Mouse (Mus musculus) cerebellum, adult 2 months (tissue): ENCODE data around the gene Slc46a1. TPM values are rescaled to one million over a fixed set of nuclear protein-coding genes. Genes with fewer than 3 reads are reported as not detected.
A peak's percentile ranks its signal among the peaks of the same experiment; 100 is the strongest.

Source experiments
- DNase-seq, 2 experiments: peaks; one replicate each; pipeline ENCODE4 v3.0.0; 2021
- H3K27ac ChIP-seq: fragments of 200-500 bp; 2 replicates; pipeline ENCODE4 v1.5.1; 2012; ENCODE audit warnings: low read length, control low read depth, inconsistent platforms; ENCODE audit not compliant: insufficient read depth
- H3K27me3 ChIP-seq: fragments of 200-500 bp; 2 replicates; pipeline ENCODE4 v1.6.1; 2012; ENCODE audit warnings: inconsistent platforms, mild to moderate bottlenecking, low read length, moderate library complexity; ENCODE audit not compliant: control insufficient read depth, insufficient read depth
- H3K4me1 ChIP-seq: fragments of 200-500 bp; 2 replicates; pipeline ENCODE4 v1.6.1; 2011; ENCODE audit warnings: low read length; ENCODE audit not compliant: control insufficient read depth, insufficient read depth
- H3K4me3 ChIP-seq: fragments of 200-500 bp; replicated peaks from 2 replicates; pipeline ENCODE3; 2011; ENCODE audit warnings: mild to moderate bottlenecking, low read depth, low read length, control low read depth; ENCODE audit not compliant: insufficient read depth
- CTCF ChIP-seq: fragments of 200-500 bp; IDR thresholded peaks from 2 replicates; pipeline ENCODE4 v1.5.1; 2011; ENCODE audit warnings: low read depth, mild to moderate bottlenecking, control low read depth, low read length, moderate library complexity, borderline replicate concordance; ENCODE audit not compliant: insufficient read depth
- POLR2A ChIP-seq: fragments of 200-500 bp; IDR thresholded peaks from 2 replicates; pipeline ENCODE4 v1.6.1; 2011; ENCODE audit warnings: low read length, control low read depth, borderline replicate concordance; ENCODE audit not compliant: insufficient read depth
- WGBS: fragments of 180-500 bp; shearing (Covaris S2); methylation state at CpG from one replicate; pipeline ENCODE4 v1.1.7; 2018; 5-methylcytosine and 5-hydroxymethylcytosine counted together
- polyA plus RNA-seq: library from polyadenylated mRNA; depleted of rRNA; stranded (reverse); fragments of >200 nt; gene quantifications from 2 replicates; pipeline ENCODE4 v1.2.3, GENCODE M21; 2012

Gene Slc46a1
- polyA plus RNA-seq, 1 experiment: 15.2 TPM

GRCm38 (mm10) chr11:78427655-78428054 is 37.8 kb upstream of the Slc46a1 start:
- H3K27ac ChIP-seq: no peak overlapping the region
- H3K4me1 ChIP-seq: peaks cover 9% of the 10 kb centered on the region
- 98% methylated on average over 6 of the region's 6 CpGs for WGBS
- no peak overlapping the region for H3K4me3 ChIP-seq
- TF ChIP-seq CTCF (no peak), POLR2A (no peak)
- no peak for DNase-seq
- no peaks in the 10 kb centered on the region for H3K27me3 ChIP-seq

GRCm38 (mm10) chr11:78428309-78428708 is 37.2 kb upstream of the Slc46a1 start:
- WGBS: 82% methylated on average over 5 of the region's 5 CpGs

GRCm38 (mm10) chr11:78430195-78430878 is 35.2 kb upstream of the Slc46a1 start:
- 81% methylated on average over 11 of the region's 11 CpGs for WGBS
- H3K27ac ChIP-seq: no peak overlapping the region
- TF ChIP-seq POLR2A: no peak
- TF ChIP-seq CTCF: no peak
- H3K27me3 ChIP-seq: no peaks in the 10 kb centered on the region
- 0 out of 2 replicates have a peak, but pooled peaks cover 3% of the 10 kb centered on the region for H3K4me1 ChIP-seq
- no peak for DNase-seq
- no peak overlapping the region for H3K4me3 ChIP-seq

More at GRCm38 (mm10) chr11:78428309-78428708, 37.2 kb upstream of the Slc46a1 start:
- no peak overlapping the region for H3K27ac ChIP-seq
- TF ChIP-seq CTCF (no peak), POLR2A (no peak)
- peaks cover 9% of the 10 kb centered on the region for H3K4me1 ChIP-seq
- no peak overlapping the region for H3K4me3 ChIP-seq
- no peak for DNase-seq
- H3K27me3 ChIP-seq: no peaks in the 10 kb centered on the region

- DNase-seq: peak in 1 of 2 experiments; percentile 22
- Histone ChIP-seq H3K27me3 (no peaks in the 10 kb centered on the region), H3K4me3 (no peak overlapping the region), H3K27ac (no peak overlapping the region), H3K4me1 (0 out of 2 replicates have a peak, but pooled peaks cover 3% of the 10 kb centered on the region)
- TF ChIP-seq CTCF: no peak
- no peak for TF ChIP-seq POLR2A
- WGBS: 18% methylated on average over 10 of the region's 10 CpGs
Observed at GRCm38 (mm10) chr11:78431176-78431575, 34.3 kb upstream of the Slc46a1 start.

- Histone ChIP-seq H3K4me3 (no peak overlapping the region), H3K27ac (no peak overlapping the region), H3K4me1 (0 out of 2 replicates have a peak, but pooled peaks cover 3% of the 10 kb centered on the region), H3K27me3 (no peaks in the 10 kb centered on the region)
- 72% methylated on average over 4 of the region's 4 CpGs for WGBS
- TF ChIP-seq POLR2A (no peak), CTCF (no peak)
- no peak for DNase-seq
Observed at GRCm38 (mm10) chr11:78434052-78434451, 31.4 kb upstream of the Slc46a1 start.

- no peak overlapping the region for H3K27ac ChIP-seq
- no peak overlapping the region for H3K4me3 ChIP-seq
- no peaks in the 10 kb centered on the region for H3K27me3 ChIP-seq
- DNase-seq: no peak
- 0 out of 2 replicates have a peak, but pooled peaks cover 3% of the 10 kb centered on the region for H3K4me1 ChIP-seq
- 17% methylated on average over 19 of the region's 19 CpGs for WGBS
- TF ChIP-seq CTCF (peak; percentile 33; the same call in 1 of the 2 replicates), POLR2A (no peak)
Observed at GRCm38 (mm10) chr11:78435776-78436349, 29.6 kb upstream of the Slc46a1 start.

GRCm38 (mm10) chr11:78437182-78437581 is 28.3 kb upstream of the Slc46a1 start:
- H3K4me1 ChIP-seq: no peaks in the 10 kb centered on the region
- no peaks in the 10 kb centered on the region for H3K27me3 ChIP-seq
- H3K4me3 ChIP-seq: no peak overlapping the region
- DNase-seq: no peak
- H3K27ac ChIP-seq: no peak overlapping the region
- TF ChIP-seq POLR2A (no peak), CTCF (no peak)
- 93% methylated on average over 7 of the region's 7 CpGs for WGBS

GRCm38 (mm10) chr11:78438399-78438930 is 27.0 kb upstream of the Slc46a1 start:
- H3K4me3 ChIP-seq: no peak overlapping the region
- TF ChIP-seq CTCF: no peak
- TF ChIP-seq POLR2A: no peak
- WGBS: 84% methylated on average over 3 of the region's 3 CpGs
- no peak for DNase-seq
- no peak overlapping the region for H3K27ac ChIP-seq
- H3K27me3 ChIP-seq: no peaks in the 10 kb centered on the region
- no peaks in the 10 kb centered on the region for H3K4me1 ChIP-seq
